ENCODE assay signal across 9 mouse cellular contexts in the genomic region with DNA sequence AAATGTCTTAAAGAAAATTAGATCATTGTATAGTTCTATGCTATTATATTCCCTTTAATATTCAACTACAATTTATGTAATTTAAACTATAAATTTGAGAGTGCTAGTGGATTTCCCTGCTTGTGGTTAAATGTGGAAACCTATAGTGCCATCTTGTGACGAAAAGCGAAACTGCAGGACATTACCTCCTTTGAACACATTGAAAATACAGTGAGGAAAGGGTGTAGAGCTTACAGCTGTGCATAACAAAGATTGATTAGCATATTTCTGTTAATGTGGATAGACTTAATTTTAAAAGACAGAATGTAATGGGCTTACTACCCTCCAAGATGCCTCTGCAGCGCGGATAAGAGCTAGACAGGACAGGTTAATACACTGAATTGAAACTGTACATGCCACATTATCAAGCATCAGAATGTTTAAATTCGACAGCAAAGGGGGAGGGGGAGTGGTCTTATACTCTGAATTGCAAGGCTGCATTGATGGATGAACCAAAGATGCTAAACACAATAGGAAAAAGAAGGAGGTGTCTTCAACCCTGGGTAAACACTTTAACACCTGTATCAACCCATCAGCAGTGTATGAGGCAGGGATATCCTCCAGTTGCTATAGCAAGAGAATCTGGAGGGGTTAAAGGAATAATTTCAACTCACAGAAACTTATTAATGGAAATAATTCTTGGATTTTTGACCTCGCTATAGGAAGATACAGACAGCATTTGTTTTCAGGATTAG.
DNase-seq lines count a peak whose midpoint lies in the region; ATAC-seq lines count a peak whose summit lies in the region.
"Had no signal": no experiment of that assay in that cellular context is flagged by ENCODE, and none has a peak within 500 bp of the region (broad histone marks: within the 10 kb centered on the region; RNA-seq: fewer than 3 reads in every experiment).

No protein-coding gene starts in this region.

- ATAC-seq in kidney, embryonic 14.5 days (ENCODE audit: low FRiP score, low TSS enrichment), result no peak
- peak; percentile 85 for ATAC-seq in hindbrain, embryonic 13.5 days (ENCODE audit: low FRiP score)

- no peak overlapping the region for H3K4me3 ChIP-seq in kidney, embryonic 14.5 days (ENCODE audit: low read length)
- H3K4me3 ChIP-seq in hindbrain, embryonic 13.5 days, result no peak overlapping the region
- H3K4me3 ChIP-seq: megakaryocyte, embryonic 14.5 days had no signal

- no peaks in the 10 kb centered on the region for H3K9me3 ChIP-seq in kidney, embryonic 14.5 days (ENCODE audit: control insufficient read depth, low read length)
- no peaks in the 10 kb centered on the region for H3K9me3 ChIP-seq in hindbrain, embryonic 13.5 days
- H3K9me3 ChIP-seq: megakaryocyte, embryonic 14.5 days had no signal

- 32% methylated on average over 6 of the region's 6 CpGs for WGBS in kidney, embryonic 14.5 days
- WGBS in hindbrain, embryonic 13.5 days, result 20% methylated on average over 6 of the region's 6 CpGs

- no peak overlapping the region for H3K9ac ChIP-seq in kidney, embryonic 14.5 days (ENCODE audit: low read depth, low read length)
- no peak overlapping the region for H3K9ac ChIP-seq in hindbrain, embryonic 13.5 days

- no peaks in the 10 kb centered on the region for H3K27me3 ChIP-seq in kidney, embryonic 14.5 days (ENCODE audit: control insufficient read depth, insufficient read depth, low read length)
- no peaks in the 10 kb centered on the region for H3K27me3 ChIP-seq in hindbrain, embryonic 13.5 days
- H3K27me3 ChIP-seq: megakaryocyte, embryonic 14.5 days had no signal

- H3K36me3 ChIP-seq in kidney, embryonic 14.5 days (ENCODE audit: control insufficient read depth, insufficient read depth, low read length), result no peaks in the 10 kb centered on the region
- no peaks in the 10 kb centered on the region for H3K36me3 ChIP-seq in hindbrain, embryonic 13.5 days

- H3K4me1 ChIP-seq in kidney, embryonic 14.5 days (ENCODE audit: control insufficient read depth, insufficient read depth, low read length), result no peaks in the 10 kb centered on the region
- H3K4me1 ChIP-seq in hindbrain, embryonic 13.5 days (replicated peaks), result peaks cover 7% of the 10 kb centered on the region
- H3K4me1 ChIP-seq: megakaryocyte, embryonic 14.5 days had no signal

- DNase-seq in kidney, adult 11 months, result peak; percentile 6
- peak; percentile 60 for DNase-seq in adrenal gland, postnatal 14 days
- peak; percentile 62 for DNase-seq in embryo, embryonic 9.5 days (ENCODE audit: extremely low spot score)
- DNase-seq in layer of hippocampus, postnatal 10 days (ENCODE audit: low spot score in 2 of 2), result peak; percentile 73 to 80
- peak; percentile 73 for DNase-seq in mesoderm, embryonic 11.5 days (ENCODE audit: low read depth, low spot score)
- DNase-seq in skeletal muscle tissue, adult 2 months (ENCODE audit: low read depth, low spot score), result peak; percentile 18

- H3K27ac ChIP-seq in kidney, embryonic 14.5 days (ENCODE audit: low read depth, low read length), result no peak overlapping the region
- peak overlapping the region; percentile 44; the same call in 1 of the 2 replicates for H3K27ac ChIP-seq in hindbrain, embryonic 13.5 days

- no peak overlapping the region for H3K4me2 ChIP-seq in kidney, embryonic 14.5 days (replicated peaks; ENCODE audit: low read depth, low read length)
- peak overlapping the region; percentile 25; the same call in 1 of the 2 replicates for H3K4me2 ChIP-seq in hindbrain, embryonic 13.5 days

Comparison
In these comparisons a context has a peak if more than half of its experiments do, and no peak if none do; other contexts are left out.
1. DNase-seq: peak in every context shown above with its lines; median percentile 76 in layer of hippocampus, postnatal 10 days; 73 in mesoderm, embryonic 11.5 days; 62 in embryo, embryonic 9.5 days; 60 in adrenal gland, postnatal 14 days; 18 in skeletal muscle tissue, adult 2 months; 6 in kidney, adult 11 months.